Mouse (Mus musculus) liver, adult 2 months (tissue): Measurements from ENCODE around the gene Prim2.

Experiments
- CTCF ChIP-seq: fragments of 200-500 bp; IDR thresholded peaks from 2 replicates; pipeline ENCODE4 v1.5.1; 2011; ENCODE audit warnings: low read depth, low read length, control low read depth
- POLR2A ChIP-seq: fragments of 200-500 bp; IDR thresholded peaks from 2 replicates; pipeline ENCODE4 v1.6.1; 2011; ENCODE audit warnings: low read length, control low read depth; ENCODE audit not compliant: insufficient read depth; ENCODE audit errors: extremely low read depth

- no peak for TF ChIP-seq CTCF
- TF ChIP-seq POLR2A = no peak
Observed at GRCm38 (mm10) chr1:33612100-33612499, 57.5 kb downstream of the Prim2 start.
